Mouse (Mus musculus): ENCODE measurements at regions not wholly inside any gene's neighbourhood (a gene's known extent, or its start where the extent isn't known, plus 50 kb on each side); places are given as distances from the start of the nearest gene placed in this dataset.

- H3K27me3 ChIP-seq (replicated peaks; ENCODE audit: control insufficient read depth, insufficient read depth, low read length): no peaks in the 10 kb centered on the region
- ATAC-seq: no peak; the same call in 1 of the 2 replicates
- H3K4me2 ChIP-seq (ENCODE audit: low read length): no peak overlapping the region
- H3K9me3 ChIP-seq (replicated peaks; ENCODE audit: control insufficient read depth, low read length): no peaks in the 10 kb centered on the region
- H3K4me1 ChIP-seq (ENCODE audit: control insufficient read depth, insufficient read depth, low read length): no peaks in the 10 kb centered on the region
- WGBS: 85% methylated on average over 2 of the region's 2 CpGs
- DNase-seq (ENCODE audit: low spot score): peak; percentile 44
- H3K27ac ChIP-seq (ENCODE audit: low read depth, low read length): no peak overlapping the region
- H3K4me3 ChIP-seq (ENCODE audit: low read depth, low read length): no peak overlapping the region
- H3K9ac ChIP-seq (ENCODE audit: low read length): no peak overlapping the region
- no peaks in the 10 kb centered on the region for H3K36me3 ChIP-seq (ENCODE audit: control insufficient read depth, insufficient read depth, low read length)
These were observed 204.3 kb downstream of the Fam84b start for GRCm38 (mm10) chr15:60649252-60649651.

GRCm38 (mm10) chr15:60641770-60642169 lies 211.8 kb downstream of the Fam84b start:
- Histone ChIP-seq H3K4me2 (ENCODE audit: low read length) (no peak overlapping the region), H3K36me3 (ENCODE audit: control insufficient read depth, insufficient read depth, low read length) (no peaks in the 10 kb centered on the region), H3K27me3 (replicated peaks; ENCODE audit: control insufficient read depth, insufficient read depth, low read length) (no peaks in the 10 kb centered on the region), H3K9me3 (replicated peaks; ENCODE audit: control insufficient read depth, low read length) (no peaks in the 10 kb centered on the region), H3K9ac (ENCODE audit: low read length) (no peak overlapping the region), H3K4me3 (ENCODE audit: low read depth, low read length) (no peak overlapping the region), H3K4me1 (ENCODE audit: control insufficient read depth, insufficient read depth, low read length) (no peaks in the 10 kb centered on the region), H3K27ac (ENCODE audit: low read depth, low read length) (no peak overlapping the region)
- DNase-seq (ENCODE audit: low spot score) (no peak), ATAC-seq (no peak)
- 87% methylated on average over 1 of the region's 1 CpGs for WGBS

- Histone ChIP-seq H3K27me3 (replicated peaks; ENCODE audit: control insufficient read depth, insufficient read depth, low read length) (no peaks in the 10 kb centered on the region), H3K9ac (ENCODE audit: low read length) (no peak overlapping the region), H3K4me3 (ENCODE audit: low read depth, low read length) (no peak overlapping the region), H3K36me3 (ENCODE audit: control insufficient read depth, insufficient read depth, low read length) (no peaks in the 10 kb centered on the region), H3K27ac (ENCODE audit: low read depth, low read length) (no peak overlapping the region), H3K9me3 (replicated peaks; ENCODE audit: control insufficient read depth, low read length) (no peaks in the 10 kb centered on the region), H3K4me2 (ENCODE audit: low read length) (no peak overlapping the region), H3K4me1 (ENCODE audit: control insufficient read depth, insufficient read depth, low read length) (peaks cover 5% of the 10 kb centered on the region; the same call in 1 of the 2 replicates)
- DNase-seq (ENCODE audit: low spot score) (no peak), ATAC-seq (peak; percentile 32; the same call in 1 of the 2 replicates)
- WGBS: 33% methylated on average over 3 of the region's 3 CpGs
These were observed 220.1 kb downstream of the Fam84b start for GRCm38 (mm10) chr15:60633457-60633850.

GRCm38 (mm10) chr15:60632789-60633456 lies 220.7 kb downstream of the Fam84b start:
- Histone ChIP-seq H3K9ac (ENCODE audit: low read length) (no peak overlapping the region), H3K9me3 (replicated peaks; ENCODE audit: control insufficient read depth, low read length) (no peaks in the 10 kb centered on the region), H3K36me3 (ENCODE audit: control insufficient read depth, insufficient read depth, low read length) (no peaks in the 10 kb centered on the region), H3K4me1 (ENCODE audit: control insufficient read depth, insufficient read depth, low read length) (peaks cover 5% of the 10 kb centered on the region; the same call in 1 of the 2 replicates), H3K27ac (ENCODE audit: low read depth, low read length) (no peak overlapping the region), H3K4me3 (ENCODE audit: low read depth, low read length) (no peak overlapping the region), H3K4me2 (ENCODE audit: low read length) (no peak overlapping the region), H3K27me3 (replicated peaks; ENCODE audit: control insufficient read depth, insufficient read depth, low read length) (no peaks in the 10 kb centered on the region)
- WGBS: 20% methylated on average over 4 of the region's 4 CpGs
- DNase-seq (ENCODE audit: low spot score): peak; percentile 63
- peak; percentile 57; the same call in 1 of the 2 replicates for ATAC-seq

GRCm38 (mm10) chr15:60630756-60631402 lies 222.7 kb downstream of the Fam84b start:
- peaks cover 5% of the 10 kb centered on the region; the same call in 1 of the 2 replicates for H3K4me1 ChIP-seq (ENCODE audit: control insufficient read depth, insufficient read depth, low read length)
- 70% methylated on average over 7 of the region's 7 CpGs for WGBS
- DNase-seq (ENCODE audit: low spot score): peak; percentile 76
- no peak overlapping the region for H3K27ac ChIP-seq (ENCODE audit: low read depth, low read length)
- H3K9ac ChIP-seq (ENCODE audit: low read length): no peak overlapping the region
- no peaks in the 10 kb centered on the region for H3K9me3 ChIP-seq (replicated peaks; ENCODE audit: control insufficient read depth, low read length)
- no peaks in the 10 kb centered on the region for H3K27me3 ChIP-seq (replicated peaks; ENCODE audit: control insufficient read depth, insufficient read depth, low read length)
- no peaks in the 10 kb centered on the region for H3K36me3 ChIP-seq (ENCODE audit: control insufficient read depth, insufficient read depth, low read length)
- no peak overlapping the region for H3K4me2 ChIP-seq (ENCODE audit: low read length)
- peak; percentile 64; the same call in 1 of the 2 replicates for ATAC-seq
- H3K4me3 ChIP-seq (ENCODE audit: low read depth, low read length): no peak overlapping the region

GRCm38 (mm10) chr15:60618801-60619200 lies 234.8 kb downstream of the Fam84b start:
- Histone ChIP-seq H3K9ac (ENCODE audit: low read length) (no peak overlapping the region), H3K36me3 (ENCODE audit: control insufficient read depth, insufficient read depth, low read length) (no peaks in the 10 kb centered on the region), H3K9me3 (replicated peaks; ENCODE audit: control insufficient read depth, low read length) (no peaks in the 10 kb centered on the region), H3K4me1 (ENCODE audit: control insufficient read depth, insufficient read depth, low read length) (no peaks in the 10 kb centered on the region), H3K27ac (ENCODE audit: low read depth, low read length) (no peak overlapping the region), H3K27me3 (replicated peaks; ENCODE audit: control insufficient read depth, insufficient read depth, low read length) (no peaks in the 10 kb centered on the region), H3K4me3 (ENCODE audit: low read depth, low read length) (no peak overlapping the region), H3K4me2 (ENCODE audit: low read length) (no peak overlapping the region)
- no peak for DNase-seq (ENCODE audit: low spot score)
- no peak for ATAC-seq
- 95% methylated on average over 2 of the region's 2 CpGs for WGBS

GRCm38 (mm10) chr15:60617371-60617770 lies 236.2 kb downstream of the Fam84b start:
- H3K4me2 ChIP-seq (ENCODE audit: low read length): no peak overlapping the region
- ATAC-seq: no peak
- 78% methylated on average over 2 of the region's 2 CpGs for WGBS
- H3K4me3 ChIP-seq (ENCODE audit: low read depth, low read length): no peak overlapping the region
- no peaks in the 10 kb centered on the region for H3K36me3 ChIP-seq (ENCODE audit: control insufficient read depth, insufficient read depth, low read length)
- no peak overlapping the region for H3K9ac ChIP-seq (ENCODE audit: low read length)
- no peaks in the 10 kb centered on the region for H3K9me3 ChIP-seq (replicated peaks; ENCODE audit: control insufficient read depth, low read length)
- H3K27ac ChIP-seq (ENCODE audit: low read depth, low read length): no peak overlapping the region
- no peaks in the 10 kb centered on the region for H3K4me1 ChIP-seq (ENCODE audit: control insufficient read depth, insufficient read depth, low read length)
- H3K27me3 ChIP-seq (replicated peaks; ENCODE audit: control insufficient read depth, insufficient read depth, low read length): no peaks in the 10 kb centered on the region
- no peak for DNase-seq (ENCODE audit: low spot score)

GRCm38 (mm10) chr15:60601885-60602284 lies 251.7 kb downstream of the Fam84b start:
- DNase-seq (ENCODE audit: low spot score): no peak
- H3K4me3 ChIP-seq (ENCODE audit: low read depth, low read length): no peak overlapping the region

GRCm38 (mm10) chr15:60577084-60577483 lies 276.5 kb downstream of the Fam84b start:
- no peaks in the 10 kb centered on the region for H3K9me3 ChIP-seq (replicated peaks; ENCODE audit: control insufficient read depth, low read length)
- H3K4me3 ChIP-seq (ENCODE audit: low read depth, low read length): no peak overlapping the region
- H3K27ac ChIP-seq (ENCODE audit: low read depth, low read length): no peak overlapping the region
- no peaks in the 10 kb centered on the region for H3K36me3 ChIP-seq (ENCODE audit: control insufficient read depth, insufficient read depth, low read length)
- H3K9ac ChIP-seq (ENCODE audit: low read length): no peak overlapping the region
- H3K4me1 ChIP-seq (ENCODE audit: control insufficient read depth, insufficient read depth, low read length): no peaks in the 10 kb centered on the region
- H3K27me3 ChIP-seq (replicated peaks; ENCODE audit: control insufficient read depth, insufficient read depth, low read length): no peaks in the 10 kb centered on the region
- H3K4me2 ChIP-seq (ENCODE audit: low read length): no peak overlapping the region
- 68% methylated on average over 5 of the region's 5 CpGs for WGBS
- ATAC-seq (no peak), DNase-seq (ENCODE audit: low spot score) (no peak)

More at GRCm38 (mm10) chr15:60601885-60602284, 251.7 kb downstream of the Fam84b start:
- no peaks in the 10 kb centered on the region for H3K36me3 ChIP-seq (ENCODE audit: control insufficient read depth, insufficient read depth, low read length)
- no peaks in the 10 kb centered on the region for H3K4me1 ChIP-seq (ENCODE audit: control insufficient read depth, insufficient read depth, low read length)
- no peak overlapping the region for H3K4me2 ChIP-seq (ENCODE audit: low read length)
- no peaks in the 10 kb centered on the region for H3K27me3 ChIP-seq (replicated peaks; ENCODE audit: control insufficient read depth, insufficient read depth, low read length)
- H3K27ac ChIP-seq (ENCODE audit: low read depth, low read length): no peak overlapping the region
- no peaks in the 10 kb centered on the region for H3K9me3 ChIP-seq (replicated peaks; ENCODE audit: control insufficient read depth, low read length)
- H3K9ac ChIP-seq (ENCODE audit: low read length): no peak overlapping the region
- no peak for ATAC-seq

Measured in forebrain, embryonic 14.5 days (tissue).